Mouse (Mus musculus): ENCODE results near the gene Cbx8.

The Cbx8 gene

GRCm38 (mm10) chr11:119040600-119041324 is at the start of gene Cbx8:
Cbx8 (minus strand) TSS chr11:119040969.
- peak; percentile 98 for DNase-seq (ENCODE audit: low read depth, low spot score)

DNA sequence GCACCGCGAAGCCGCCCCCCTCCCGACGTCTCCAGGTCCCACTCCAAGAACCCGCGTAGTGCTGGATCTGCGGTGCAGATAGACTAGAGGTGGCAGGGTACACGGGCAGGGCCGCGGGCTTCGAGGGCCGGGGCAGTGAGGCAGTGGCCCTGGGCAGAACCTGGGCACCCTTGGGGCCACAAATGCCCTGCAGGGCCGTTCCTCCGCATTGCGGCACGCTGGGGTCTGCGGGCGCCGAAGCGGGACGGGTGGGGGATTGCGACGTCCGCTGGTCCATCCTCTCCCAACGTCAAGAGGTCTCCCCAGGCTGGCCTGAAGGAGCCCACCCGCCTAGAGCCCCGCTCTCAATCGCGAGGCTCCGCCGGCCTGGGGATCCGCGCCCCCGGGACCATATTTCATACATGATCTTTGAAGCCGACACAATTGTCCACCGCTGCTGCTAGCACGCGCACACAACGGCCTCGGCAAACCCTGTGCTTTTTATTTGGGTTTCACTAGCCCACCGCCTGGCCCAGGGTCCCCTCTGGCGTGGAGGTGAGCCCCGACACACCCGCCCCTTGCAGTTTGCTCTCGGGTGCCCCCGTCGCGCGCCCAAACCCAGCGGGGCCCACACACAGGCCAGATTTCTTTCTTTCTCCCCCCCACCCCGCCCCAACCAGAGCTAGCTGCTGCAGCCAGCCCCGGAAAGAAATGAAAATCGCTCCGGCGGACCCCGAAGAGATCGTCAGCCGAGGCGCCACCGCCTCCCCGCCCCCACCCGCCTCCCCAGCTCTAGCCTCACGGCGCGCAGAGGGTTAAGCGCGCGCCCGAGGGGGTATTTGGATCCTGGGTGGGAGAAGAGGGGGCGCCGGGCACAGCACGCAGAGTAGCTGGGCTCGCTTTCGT is 49.5 kb upstream of the Cbx8 start:
- DNase-seq (ENCODE audit: low read depth, low spot score), result no peak

GRCm38 (mm10) chr11:119089235-119090075 is 48.7 kb upstream of the Cbx8 start:
- DNase-seq (ENCODE audit: low read depth, low spot score), result no peak

- DNase-seq (ENCODE audit: low read depth, low spot score), result no peak
These were observed 47.8 kb upstream of the Cbx8 start for GRCm38 (mm10) chr11:119088391-119089234.

DNA sequence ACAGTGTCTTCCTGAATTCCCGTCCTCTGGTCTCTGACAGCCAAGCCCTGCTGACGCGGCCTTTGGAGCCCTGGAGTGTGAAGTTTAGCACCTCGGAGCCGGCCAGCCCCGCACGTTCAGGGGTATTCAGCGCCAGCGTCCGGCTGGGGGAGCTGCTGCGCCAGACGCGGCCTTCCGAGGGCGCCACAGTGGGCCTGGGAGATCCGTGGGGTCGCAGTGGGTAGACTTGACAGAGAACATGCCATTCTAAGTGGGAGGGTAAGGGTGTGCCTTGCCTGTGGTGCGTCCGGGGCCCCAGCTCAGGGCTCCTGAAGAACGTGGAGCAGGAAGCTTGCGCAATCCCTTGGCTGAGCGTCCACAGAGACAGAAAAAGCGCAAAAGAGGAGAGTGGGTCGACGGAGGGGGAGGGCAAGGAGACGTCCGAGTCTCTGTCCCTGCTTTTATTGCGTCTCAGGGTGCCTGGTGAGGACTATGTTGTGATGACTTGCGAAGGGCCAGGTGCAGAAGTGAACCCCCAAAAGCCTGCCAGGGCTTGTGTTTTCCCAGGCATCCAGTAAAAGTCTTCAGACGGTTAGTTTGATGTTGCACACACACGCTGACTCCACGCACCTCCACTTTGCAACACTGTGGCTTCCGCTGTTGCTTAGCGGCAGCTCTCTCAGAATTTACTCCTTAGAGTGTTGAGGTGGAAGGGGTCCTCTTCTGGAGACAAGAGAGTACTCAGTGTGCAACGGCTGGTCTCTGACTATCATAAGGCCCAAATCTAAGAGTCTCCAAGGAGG is 46.7 kb upstream of the Cbx8 start:
- no peak for DNase-seq (ENCODE audit: low read depth, low spot score)

- peak; percentile 90 for DNase-seq (ENCODE audit: low read depth, low spot score)
These were observed 45.6 kb upstream of the Cbx8 start, which contains the start of gene Cbx4 for GRCm38 (mm10) chr11:119086144-119086971. Cbx4 (minus strand) TSS chr11:119086221.

GRCm38 (mm10) chr11:119085279-119086062 is 44.7 kb upstream of the Cbx8 start:
- peak; percentile 42 for DNase-seq (ENCODE audit: low read depth, low spot score)

GRCm38 (mm10) chr11:119084446-119085278 is 43.9 kb upstream of the Cbx8 start:
- peak; percentile 28 for DNase-seq (ENCODE audit: low read depth, low spot score)

DNA sequence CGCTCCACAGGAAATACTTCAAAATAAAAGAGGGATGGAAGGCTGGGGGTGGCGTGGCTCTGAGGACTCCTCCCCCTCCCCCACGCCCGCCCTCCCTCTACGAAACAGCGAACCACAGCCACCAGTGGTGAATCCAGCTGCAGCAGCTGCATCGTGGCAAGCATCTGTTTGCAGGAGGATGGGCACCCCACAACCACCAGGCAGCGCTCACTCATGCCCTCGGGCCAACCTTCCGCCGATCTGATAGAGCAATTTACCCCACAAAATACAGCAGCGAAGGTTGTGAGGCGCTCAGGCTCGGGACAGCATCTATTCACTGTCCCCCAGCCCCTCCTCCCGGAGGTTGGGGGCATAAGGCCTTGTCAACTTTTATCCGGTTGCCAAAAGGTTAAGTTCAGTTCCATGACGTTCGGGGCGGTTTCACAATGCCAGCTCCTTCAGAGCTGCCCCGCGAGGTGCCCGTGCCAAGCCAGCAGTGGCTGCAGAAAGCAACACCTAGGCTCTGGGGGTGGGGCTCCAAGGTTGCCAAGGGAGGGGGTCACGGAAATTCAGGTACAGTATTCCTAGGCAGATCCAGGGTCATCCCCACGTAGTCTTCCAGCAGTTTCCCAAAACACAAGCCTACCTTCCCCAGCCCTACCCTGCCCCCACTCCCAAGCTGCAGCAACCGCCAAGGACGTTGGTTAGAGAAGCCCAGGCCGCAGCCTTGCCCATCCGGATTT is 43.1 kb upstream of the Cbx8 start:
- no peak for DNase-seq (ENCODE audit: low read depth, low spot score)

GRCm38 (mm10) chr11:119082638-119083599 is 42.1 kb upstream of the Cbx8 start:
- no peak for DNase-seq (ENCODE audit: low read depth, low spot score)

GRCm38 (mm10) chr11:119081839-119082637 is 41.3 kb upstream of the Cbx8 start:
- DNase-seq (ENCODE audit: low read depth, low spot score), result no peak

- no peak for DNase-seq (ENCODE audit: low read depth, low spot score)
These were observed 40.5 kb upstream of the Cbx8 start for GRCm38 (mm10) chr11:119081148-119081838.

GRCm38 (mm10) chr11:119080461-119081147 is 39.8 kb upstream of the Cbx8 start:
- DNase-seq (ENCODE audit: low read depth, low spot score), result no peak

GRCm38 (mm10) chr11:119079445-119079837 is 38.7 kb upstream of the Cbx8 start:
- DNase-seq (ENCODE audit: low read depth, low spot score), result no peak
